Mouse (Mus musculus): ENCODE measurements at regions not wholly inside any gene's neighbourhood (a gene's known extent, or its start where the extent isn't known, plus 50 kb on each side); places are given as distances from the start of the nearest gene placed in this dataset.

- DNase-seq, result no peak
Measured at GRCm38 (mm10) chr13:116410682-116411081, 101.2 kb upstream of the Isl1 start.
